Mouse (Mus musculus): ENCODE measurements at regions not wholly inside any gene's neighbourhood (a gene's known extent, or its start where the extent isn't known, plus 50 kb on each side); places are given as distances from the start of the nearest gene placed in this dataset.

- Histone ChIP-seq H3K9me3 (ENCODE audit: control insufficient read depth, low read length) (no peaks in the 10 kb centered on the region), H3K27me3 (replicated peaks; ENCODE audit: control insufficient read depth, insufficient read depth, low read length) (no peaks in the 10 kb centered on the region), H3K36me3 (ENCODE audit: control insufficient read depth, insufficient read depth) (no peaks in the 10 kb centered on the region), H3K4me2 (ENCODE audit: low read length) (no peak overlapping the region), H3K4me3 (replicated peaks; ENCODE audit: low read length) (no peak overlapping the region), H3K9ac (replicated peaks; ENCODE audit: low read depth, low read length) (no peak overlapping the region), H3K4me1 (replicated peaks; ENCODE audit: control insufficient read depth, insufficient read depth, low read length) (no peaks in the 10 kb centered on the region), H3K27ac (ENCODE audit: low read length) (no peak overlapping the region)
- no peak for ATAC-seq
- WGBS: 71% methylated on average over 3 of the region's 3 CpGs
Observed at GRCm38 (mm10) chr9:24982796-24983195, 106.4 kb upstream of the Gm10181 start.

DNA sequence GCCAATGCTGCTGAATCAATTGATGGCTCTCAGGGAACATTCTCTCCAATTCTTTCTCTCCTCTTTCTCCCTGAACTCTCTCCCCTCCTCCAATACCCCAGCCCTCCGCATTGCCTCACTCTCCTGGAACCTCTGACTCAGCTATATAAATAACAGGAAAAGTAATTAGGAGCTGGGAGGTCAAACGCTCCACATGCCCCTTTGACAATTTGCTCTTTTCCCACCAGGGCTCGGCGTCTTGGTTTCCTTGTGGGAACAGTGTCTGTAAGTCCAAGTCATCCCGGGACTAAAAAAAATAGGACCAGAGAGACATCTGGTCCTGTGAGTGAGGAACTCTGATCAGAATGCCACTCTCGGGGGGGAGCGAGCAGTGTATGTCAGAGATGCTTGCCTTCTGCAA is 94.7 kb upstream of the Gm10181 start:
- H3K4me1 ChIP-seq (replicated peaks; ENCODE audit: control insufficient read depth, insufficient read depth, low read length): no peaks in the 10 kb centered on the region
- H3K27ac ChIP-seq (ENCODE audit: low read length): no peak overlapping the region
- H3K27me3 ChIP-seq (replicated peaks; ENCODE audit: control insufficient read depth, insufficient read depth, low read length): no peaks in the 10 kb centered on the region
- WGBS: 66% methylated on average over 7 of the region's 7 CpGs
- no peaks in the 10 kb centered on the region for H3K9me3 ChIP-seq (ENCODE audit: control insufficient read depth, low read length)
- ATAC-seq: no peak
- H3K36me3 ChIP-seq (ENCODE audit: control insufficient read depth, insufficient read depth): no peaks in the 10 kb centered on the region
- no peak overlapping the region for H3K4me2 ChIP-seq (ENCODE audit: low read length)
- no peak overlapping the region for H3K4me3 ChIP-seq (replicated peaks; ENCODE audit: low read length)
- no peak overlapping the region for H3K9ac ChIP-seq (replicated peaks; ENCODE audit: low read depth, low read length)

DNA sequence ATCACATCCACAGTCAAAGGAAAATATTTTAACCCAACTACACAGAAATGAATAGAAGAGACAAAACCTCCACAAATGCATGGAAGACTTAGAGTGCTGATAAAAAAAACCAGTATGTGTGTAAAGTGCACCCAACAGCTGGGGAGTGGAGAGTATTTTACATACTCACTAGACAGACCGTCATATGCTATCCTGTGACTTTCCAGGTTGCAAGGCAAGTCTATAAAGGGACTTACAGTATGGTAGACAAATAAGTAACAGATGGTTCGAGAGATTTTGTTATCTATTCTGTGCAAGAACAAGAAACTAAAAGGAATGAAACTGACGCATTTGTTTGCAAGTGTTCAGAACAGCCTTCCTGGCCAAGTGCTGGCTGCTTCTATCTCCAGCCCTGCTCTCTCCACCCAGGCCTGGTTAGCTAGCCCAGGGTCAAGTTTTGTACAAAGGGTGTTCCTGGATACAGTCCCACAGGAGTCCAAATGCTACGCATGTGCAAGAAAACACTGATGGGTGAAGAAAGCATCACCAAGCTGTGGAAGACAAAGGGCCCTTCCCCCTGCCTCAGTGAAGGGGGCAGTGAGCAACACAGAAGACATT is 68.0 kb upstream of the Gm10181 start:
- H3K27ac ChIP-seq (ENCODE audit: low read length): no peak overlapping the region
- no peak overlapping the region for H3K4me3 ChIP-seq (replicated peaks; ENCODE audit: low read length)
- H3K36me3 ChIP-seq (ENCODE audit: control insufficient read depth, insufficient read depth): no peaks in the 10 kb centered on the region
- no peak overlapping the region for H3K4me2 ChIP-seq (ENCODE audit: low read length)
- WGBS: 76% methylated on average over 4 of the region's 4 CpGs
- H3K4me1 ChIP-seq (replicated peaks; ENCODE audit: control insufficient read depth, insufficient read depth, low read length): no peaks in the 10 kb centered on the region
- H3K27me3 ChIP-seq (replicated peaks; ENCODE audit: control insufficient read depth, insufficient read depth, low read length): no peaks in the 10 kb centered on the region
- 0 out of 2 replicates have a peak, but pooled peaks have one; percentile 55 for ATAC-seq
- no peaks in the 10 kb centered on the region for H3K9me3 ChIP-seq (ENCODE audit: control insufficient read depth, low read length)
- H3K9ac ChIP-seq (replicated peaks; ENCODE audit: low read depth, low read length): no peak overlapping the region

DNA sequence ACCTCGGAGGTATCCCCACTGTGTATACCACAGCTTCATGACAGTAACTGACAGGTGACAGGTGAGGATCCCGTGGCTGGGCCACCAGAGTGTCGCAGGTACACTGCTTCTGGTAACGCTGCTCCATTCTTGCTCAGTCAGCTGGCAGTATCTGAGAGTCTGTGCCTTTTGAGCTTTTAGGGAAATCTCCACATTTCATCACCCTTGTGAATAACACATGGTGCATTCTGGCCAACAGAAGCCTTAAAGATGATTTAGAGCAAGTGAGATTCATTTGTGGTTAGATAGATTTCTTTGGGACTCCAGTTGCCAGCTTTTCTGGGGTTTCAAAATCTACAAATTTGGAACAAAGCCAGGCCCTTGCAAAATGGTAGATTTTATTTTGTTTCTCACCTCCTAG is 66.8 kb upstream of the Gm10181 start:
- 82% methylated on average over 4 of the region's 4 CpGs for WGBS
- no peaks in the 10 kb centered on the region for H3K27me3 ChIP-seq (replicated peaks; ENCODE audit: control insufficient read depth, insufficient read depth, low read length)
- H3K4me2 ChIP-seq (ENCODE audit: low read length): no peak overlapping the region
- H3K9ac ChIP-seq (replicated peaks; ENCODE audit: low read depth, low read length): no peak overlapping the region
- no peaks in the 10 kb centered on the region for H3K36me3 ChIP-seq (ENCODE audit: control insufficient read depth, insufficient read depth)
- H3K27ac ChIP-seq (ENCODE audit: low read length): no peak overlapping the region
- no peaks in the 10 kb centered on the region for H3K9me3 ChIP-seq (ENCODE audit: control insufficient read depth, low read length)
- ATAC-seq: no peak
- no peaks in the 10 kb centered on the region for H3K4me1 ChIP-seq (replicated peaks; ENCODE audit: control insufficient read depth, insufficient read depth, low read length)
- no peak overlapping the region for H3K4me3 ChIP-seq (replicated peaks; ENCODE audit: low read length)

DNA sequence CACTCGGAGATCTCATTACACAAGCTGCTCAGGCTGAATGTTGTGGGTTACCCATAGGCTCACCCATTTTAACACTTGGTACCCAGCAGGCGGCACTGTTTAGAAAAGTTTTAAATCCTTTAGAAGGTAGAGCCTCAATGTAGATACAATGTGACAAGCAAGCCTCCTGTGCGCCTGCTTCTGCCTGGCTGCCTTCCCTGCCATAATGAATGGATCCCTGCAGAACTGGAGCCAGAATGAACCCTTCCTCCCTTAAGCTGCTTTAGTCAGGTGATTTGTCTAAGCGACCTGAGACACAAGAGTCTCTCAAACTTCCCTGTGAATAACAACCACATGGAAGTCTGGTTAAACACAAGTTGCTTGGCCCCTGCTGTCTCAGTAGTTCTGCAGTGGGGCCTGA is 64.7 kb upstream of the Gm10181 start:
- no peaks in the 10 kb centered on the region for H3K9me3 ChIP-seq (ENCODE audit: control insufficient read depth, low read length)
- no peaks in the 10 kb centered on the region for H3K27me3 ChIP-seq (replicated peaks; ENCODE audit: control insufficient read depth, insufficient read depth, low read length)
- no peak for ATAC-seq
- no peaks in the 10 kb centered on the region for H3K36me3 ChIP-seq (ENCODE audit: control insufficient read depth, insufficient read depth)
- no peak overlapping the region for H3K4me2 ChIP-seq (ENCODE audit: low read length)
- H3K27ac ChIP-seq (ENCODE audit: low read length): no peak overlapping the region
- 46% methylated on average over 4 of the region's 4 CpGs for WGBS
- no peak overlapping the region for H3K9ac ChIP-seq (replicated peaks; ENCODE audit: low read depth, low read length)
- no peak overlapping the region for H3K4me3 ChIP-seq (replicated peaks; ENCODE audit: low read length)
- no peaks in the 10 kb centered on the region for H3K4me1 ChIP-seq (replicated peaks; ENCODE audit: control insufficient read depth, insufficient read depth, low read length)

- WGBS: 9% methylated on average over 8 of the region's 8 CpGs
- H3K4me1 ChIP-seq (replicated peaks; ENCODE audit: control insufficient read depth, insufficient read depth, low read length): no peaks in the 10 kb centered on the region
- H3K27me3 ChIP-seq (replicated peaks; ENCODE audit: control insufficient read depth, insufficient read depth, low read length): no peaks in the 10 kb centered on the region
- H3K9me3 ChIP-seq (ENCODE audit: control insufficient read depth, low read length): no peaks in the 10 kb centered on the region
- no peak overlapping the region for H3K9ac ChIP-seq (replicated peaks; ENCODE audit: low read depth, low read length)
- H3K4me2 ChIP-seq (ENCODE audit: low read length): no peak overlapping the region
- H3K36me3 ChIP-seq (ENCODE audit: control insufficient read depth, insufficient read depth): no peaks in the 10 kb centered on the region
- no peak overlapping the region for H3K4me3 ChIP-seq (replicated peaks; ENCODE audit: low read length)
- no peak for ATAC-seq
- no peak overlapping the region for H3K27ac ChIP-seq (ENCODE audit: low read length)
Observed at GRCm38 (mm10) chr9:25027581-25027980, 61.6 kb upstream of the Gm10181 start.

DNA sequence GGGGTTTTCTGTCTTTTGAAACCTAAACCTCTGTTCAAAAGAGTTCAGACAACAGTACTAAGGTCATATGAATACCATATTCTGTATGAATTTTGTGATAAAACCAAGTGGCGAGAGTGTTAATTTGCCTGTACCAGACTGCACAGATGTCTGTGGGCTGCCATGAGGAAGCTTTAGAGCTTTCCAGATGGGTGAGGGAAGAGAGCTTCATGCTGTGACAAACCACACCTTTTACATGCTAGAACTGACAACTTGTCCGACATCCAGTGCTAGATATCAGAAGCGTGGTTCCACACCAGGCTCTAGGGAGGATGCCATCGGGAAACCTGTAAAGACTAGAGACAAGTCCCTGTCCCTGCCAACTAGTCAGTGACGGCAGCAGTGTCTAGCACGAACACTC is 60.9 kb upstream of the Gm10181 start:
- H3K9ac ChIP-seq (replicated peaks; ENCODE audit: low read depth, low read length): no peak overlapping the region
- no peak overlapping the region for H3K4me3 ChIP-seq (replicated peaks; ENCODE audit: low read length)
- 67% methylated on average over 6 of the region's 6 CpGs for WGBS
- no peaks in the 10 kb centered on the region for H3K4me1 ChIP-seq (replicated peaks; ENCODE audit: control insufficient read depth, insufficient read depth, low read length)
- H3K27me3 ChIP-seq (replicated peaks; ENCODE audit: control insufficient read depth, insufficient read depth, low read length): no peaks in the 10 kb centered on the region
- ATAC-seq: no peak
- H3K36me3 ChIP-seq (ENCODE audit: control insufficient read depth, insufficient read depth): no peaks in the 10 kb centered on the region
- H3K4me2 ChIP-seq (ENCODE audit: low read length): no peak overlapping the region
- H3K27ac ChIP-seq (ENCODE audit: low read length): no peak overlapping the region
- no peaks in the 10 kb centered on the region for H3K9me3 ChIP-seq (ENCODE audit: control insufficient read depth, low read length)

DNA sequence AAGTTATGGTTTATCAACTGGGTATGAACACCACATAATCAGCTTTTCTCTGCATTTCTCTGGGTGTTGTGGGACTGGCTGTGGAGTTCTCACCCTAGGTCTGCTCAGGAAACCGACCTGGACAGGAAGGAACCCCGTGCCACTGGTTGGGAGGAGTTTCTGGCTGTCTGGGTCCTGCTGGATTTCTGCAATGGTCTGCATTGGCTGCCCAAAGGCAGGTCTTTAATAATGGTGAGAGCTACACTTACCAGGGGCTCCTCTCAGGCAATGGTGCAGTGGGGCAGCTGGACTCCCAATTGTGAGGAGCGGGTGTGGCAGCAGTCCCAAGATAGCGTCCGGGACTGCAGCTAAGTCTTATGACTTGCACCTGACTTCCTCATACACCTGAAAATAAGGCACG is 57.8 kb upstream of the Gm10181 start:
- WGBS: 92% methylated on average over 6 of the region's 6 CpGs

More for the DNA sequence above, 57.8 kb upstream of the Gm10181 start:
- no peaks in the 10 kb centered on the region for H3K36me3 ChIP-seq (ENCODE audit: control insufficient read depth, insufficient read depth)
- H3K4me3 ChIP-seq (replicated peaks; ENCODE audit: low read length): no peak overlapping the region
- no peak overlapping the region for H3K9ac ChIP-seq (replicated peaks; ENCODE audit: low read depth, low read length)
- no peak for ATAC-seq
- H3K27ac ChIP-seq (ENCODE audit: low read length): no peak overlapping the region
- no peaks in the 10 kb centered on the region for H3K9me3 ChIP-seq (ENCODE audit: control insufficient read depth, low read length)
- no peaks in the 10 kb centered on the region for H3K4me1 ChIP-seq (replicated peaks; ENCODE audit: control insufficient read depth, insufficient read depth, low read length)
- no peaks in the 10 kb centered on the region for H3K27me3 ChIP-seq (replicated peaks; ENCODE audit: control insufficient read depth, insufficient read depth, low read length)
- H3K4me2 ChIP-seq (ENCODE audit: low read length): no peak overlapping the region
